Comparison of ENCODE assay signal across 21 mouse cellular contexts in genomic region chr12:21205799-21206198, GRCm38 (mm10).
DNase-seq lines count a peak whose midpoint lies in the region; ATAC-seq lines count a peak whose summit lies in the region.
"Had no signal": no experiment of that assay in that cellular context is flagged by ENCODE, and none has a peak within 500 bp of the region (broad histone marks: within the 10 kb centered on the region; RNA-seq: fewer than 3 reads in every experiment).

No protein-coding gene starts in this region.

- WGBS in midbrain, embryonic 11.5 days = 91% methylated on average over 4 of the region's 4 CpGs
- 98% methylated on average over 4 of the region's 4 CpGs for WGBS in midbrain, embryonic 15.5 days
- WGBS in liver, embryonic 11.5 days = 61% methylated on average over 4 of the region's 4 CpGs
- WGBS in forebrain, embryonic 10.5 days = 95% methylated on average over 4 of the region's 4 CpGs

- DNase-seq in midbrain, embryonic 11.5 days (ENCODE audit: low spot score, missing footprints) = no peak
- DNase-seq in liver, embryonic 11.5 days (ENCODE audit: low spot score) = no peak
- DNase-seq in forebrain, embryonic 10.5 days (ENCODE audit: extremely low spot score, low spot score) = no peak
- no peak for DNase-seq in thymus, postnatal 14 days
- DNase-seq: adrenal gland, adult 2 months; cerebellum, adult 11-12 months; cerebellum, postnatal 14 days; gastrocnemius, adult 2 months; kidney, adult 18-20 months; lung, adult 18-20 months; lung, postnatal 14 days; midbrain, embryonic 14.5 days had no signal

- no peaks in the 10 kb centered on the region for H3K9me3 ChIP-seq in midbrain, embryonic 11.5 days (ENCODE audit: control insufficient read depth, low read length)
- no peaks in the 10 kb centered on the region for H3K9me3 ChIP-seq in midbrain, embryonic 15.5 days
- no peaks in the 10 kb centered on the region for H3K9me3 ChIP-seq in liver, embryonic 11.5 days (ENCODE audit: control insufficient read depth, low read length)
- no peaks in the 10 kb centered on the region for H3K9me3 ChIP-seq in forebrain, embryonic 10.5 days
- H3K9me3 ChIP-seq: forebrain, embryonic 13.5 days; heart, embryonic 10.5 days; hindbrain, embryonic 10.5 days; limb, embryonic 12.5 days; neural tube, embryonic 12.5 days had no signal

- H3K27ac ChIP-seq in midbrain, embryonic 11.5 days (ENCODE audit: low read depth, low read length) = no peak overlapping the region
- no peak overlapping the region for H3K27ac ChIP-seq in midbrain, embryonic 15.5 days
- H3K27ac ChIP-seq in liver, embryonic 11.5 days (ENCODE audit: low read depth, low read length) = no peak overlapping the region
- H3K27ac ChIP-seq in forebrain, embryonic 10.5 days = no peak overlapping the region
- H3K27ac ChIP-seq: heart, embryonic 10.5 days; hindbrain, embryonic 10.5 days; neural tube, embryonic 12.5 days had no signal

- H3K4me2 ChIP-seq in midbrain, embryonic 11.5 days = no peak overlapping the region
- no peak overlapping the region for H3K4me2 ChIP-seq in midbrain, embryonic 15.5 days
- H3K4me2 ChIP-seq in liver, embryonic 11.5 days = no peak overlapping the region
- H3K4me2 ChIP-seq: forebrain, embryonic 13.5 days; limb, embryonic 12.5 days; neural tube, embryonic 12.5 days had no signal

- no peak overlapping the region for H3K4me3 ChIP-seq in midbrain, embryonic 11.5 days (ENCODE audit: low read depth, low read length)
- H3K4me3 ChIP-seq in midbrain, embryonic 15.5 days = no peak overlapping the region
- no peak overlapping the region for H3K4me3 ChIP-seq in liver, embryonic 11.5 days (ENCODE audit: low read depth, low read length)
- H3K4me3 ChIP-seq in forebrain, embryonic 10.5 days = no peak overlapping the region
- H3K4me3 ChIP-seq: forebrain, embryonic 13.5 days; gastrocnemius, adult 2 months; heart, embryonic 10.5 days; hindbrain, embryonic 10.5 days; limb, embryonic 12.5 days; neural tube, embryonic 12.5 days had no signal

- H3K36me3 ChIP-seq in midbrain, embryonic 11.5 days (ENCODE audit: control insufficient read depth, insufficient read depth, low read length) = peaks cover 15% of the 10 kb centered on the region
- H3K36me3 ChIP-seq in midbrain, embryonic 15.5 days (replicated peaks) = peaks cover 5% of the 10 kb centered on the region; the same call in 1 of the 2 replicates
- 0 out of 2 replicates have a peak, but pooled peaks cover 4% of the 10 kb centered on the region for H3K36me3 ChIP-seq in liver, embryonic 11.5 days (ENCODE audit: control insufficient read depth, insufficient read depth, low read length)
- H3K36me3 ChIP-seq in forebrain, embryonic 10.5 days (replicated peaks) = peaks cover 84% of the 10 kb centered on the region

- no peak overlapping the region for H3K9ac ChIP-seq in midbrain, embryonic 11.5 days (ENCODE audit: low read length)
- no peak overlapping the region for H3K9ac ChIP-seq in midbrain, embryonic 15.5 days
- H3K9ac ChIP-seq in liver, embryonic 11.5 days (ENCODE audit: low read depth, low read length) = no peak overlapping the region
- H3K9ac ChIP-seq: forebrain, embryonic 13.5 days; limb, embryonic 12.5 days; neural tube, embryonic 12.5 days had no signal

- no peaks in the 10 kb centered on the region for H3K27me3 ChIP-seq in midbrain, embryonic 11.5 days (ENCODE audit: control insufficient read depth, insufficient read depth, low read length)
- no peaks in the 10 kb centered on the region for H3K27me3 ChIP-seq in midbrain, embryonic 15.5 days (replicated peaks)
- H3K27me3 ChIP-seq in liver, embryonic 11.5 days (replicated peaks; ENCODE audit: control insufficient read depth, insufficient read depth, low read length) = no peaks in the 10 kb centered on the region
- H3K27me3 ChIP-seq in forebrain, embryonic 10.5 days (ENCODE audit: poor library complexity, severe bottlenecking) = no peaks in the 10 kb centered on the region
- H3K27me3 ChIP-seq: forebrain, embryonic 13.5 days; limb, embryonic 12.5 days; neural tube, embryonic 12.5 days had no signal

- ATAC-seq in midbrain, embryonic 11.5 days (ENCODE audit: low FRiP score) = 0 out of 2 replicates have a peak, but pooled peaks have one; percentile 4
- ATAC-seq in midbrain, embryonic 15.5 days (replicated peaks) = no peak
- ATAC-seq in liver, embryonic 11.5 days (replicated peaks; ENCODE audit: low FRiP score) = peak; percentile 74
- ATAC-seq in megakaryocyte-erythroid progenitor cell, adult 5-6 weeks (replicated peaks; ENCODE audit: low FRiP score, low TSS enrichment, poor library complexity, severe bottlenecking) = peak; percentile 55
- no peak for ATAC-seq in erythroblast, adult 5-6 weeks (replicated peaks; ENCODE audit: low FRiP score, poor library complexity, severe bottlenecking)
- ATAC-seq: hindbrain, embryonic 16.5 days had no signal

- peaks cover 8% of the 10 kb centered on the region; the same call in 1 of the 2 replicates for H3K4me1 ChIP-seq in midbrain, embryonic 11.5 days (ENCODE audit: control insufficient read depth, insufficient read depth, low read length)
- peaks cover 22% of the 10 kb centered on the region for H3K4me1 ChIP-seq in midbrain, embryonic 15.5 days
- H3K4me1 ChIP-seq in liver, embryonic 11.5 days (replicated peaks; ENCODE audit: control insufficient read depth, insufficient read depth, low read length) = peaks cover 21% of the 10 kb centered on the region
- peaks cover 28% of the 10 kb centered on the region for H3K4me1 ChIP-seq in forebrain, embryonic 10.5 days

Comparison
In these comparisons a context has a peak if more than half of its experiments do, and no peak if none do; other contexts are left out.
1. ATAC-seq: peak in midbrain, embryonic 11.5 days (single experiment), liver, embryonic 11.5 days (single experiment) and megakaryocyte-erythroid progenitor cell, adult 5-6 weeks (single experiment); none in midbrain, embryonic 15.5 days (single experiment) and erythroblast, adult 5-6 weeks (single experiment).